Mouse (Mus musculus) gastrocnemius, adult 18-20 months (tissue): Measurements from ENCODE around the gene Serbp1. TPM values are rescaled to one million over a fixed set of nuclear protein-coding genes. Genes with fewer than 3 reads are reported as not detected.

Source experiments
- DNase-seq: peaks from one replicate; pipeline ENCODE4 v3.0.0; 2021; ENCODE audit warnings: low spot score
- total RNA-seq, 2 experiments: library from RNA; stranded (reverse); gene quantifications; 2 replicates each; pipeline ENCODE4 v1.2.3; 2021

Serbp1 gene
- total RNA-seq, 2 experiments from 2014 or later: 318 to 338 TPM

- peak; percentile 43 for DNase-seq
These were observed 62.8 kb downstream of the Serbp1 start for GRCm38 (mm10) chr6:67300710-67301163.

DNA sequence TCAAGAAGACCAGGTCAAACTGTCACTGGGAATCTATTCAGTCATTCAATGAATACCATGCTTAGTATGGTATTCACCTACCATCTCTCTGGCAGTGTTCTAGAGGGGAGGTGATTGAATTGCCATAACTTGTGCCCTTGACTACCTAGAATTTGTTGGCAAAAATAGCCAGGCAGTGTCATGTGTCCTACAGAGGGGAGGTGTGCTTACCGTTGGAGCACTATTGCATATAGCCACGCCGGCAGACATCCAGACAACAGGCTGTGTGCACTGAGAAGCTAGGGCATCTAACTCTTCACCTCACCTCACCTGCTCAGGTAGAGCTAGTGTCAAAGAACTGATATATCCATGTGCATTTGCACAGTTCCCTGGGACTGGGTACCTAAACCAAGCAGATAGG lies 63.3 kb downstream of the Serbp1 start:
- peak; percentile 21 for DNase-seq

GRCm38 (mm10) chr6:67302471-67302870 lies 64.5 kb downstream of the Serbp1 start:
- no peak for DNase-seq

DNA sequence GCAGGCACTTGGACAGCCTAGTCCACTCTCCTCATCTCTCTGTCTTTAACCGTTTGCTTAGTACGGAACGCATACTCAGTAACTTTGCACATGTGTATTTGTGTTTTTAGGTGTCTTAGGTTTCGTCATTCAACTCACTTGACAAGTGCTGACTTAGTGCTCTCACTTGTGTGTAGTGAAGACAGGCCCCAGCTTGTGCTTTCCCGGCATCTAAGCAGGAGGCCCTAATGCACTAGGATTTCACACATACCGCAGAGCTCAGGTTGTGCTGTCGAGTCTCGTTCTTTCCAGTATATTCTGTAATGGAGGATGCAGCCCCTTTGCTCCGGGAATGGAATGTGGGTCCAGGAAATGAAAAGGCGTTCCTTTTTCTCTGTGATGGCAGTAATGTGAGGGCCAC lies 65.2 kb downstream of the Serbp1 start:
- no peak for DNase-seq

- DNase-seq: no peak
These were observed 71.0 kb downstream of the Serbp1 start for GRCm38 (mm10) chr6:67308994-67309393.

DNA sequence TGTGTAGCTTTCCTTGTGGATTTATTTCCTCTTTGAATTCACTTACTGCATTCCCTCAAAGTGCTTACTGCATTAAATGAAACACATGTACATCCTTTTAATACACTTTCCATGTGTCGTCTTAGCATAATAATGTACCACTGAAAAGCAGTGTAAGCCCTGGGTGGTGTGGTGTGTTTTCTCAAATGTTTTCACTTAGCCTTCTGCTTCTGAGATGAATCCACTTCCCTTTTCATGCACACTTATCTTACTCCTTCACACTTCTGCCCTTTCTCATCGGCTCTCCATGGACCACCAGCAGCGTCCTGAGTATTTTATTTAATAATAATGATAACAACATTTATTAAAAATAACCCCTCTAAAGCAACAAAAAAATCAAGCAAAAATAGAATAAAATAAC lies 71.8 kb downstream of the Serbp1 start:
- DNase-seq: no peak

- DNase-seq: no peak
These were observed 76.7 kb downstream of the Serbp1 start for GRCm38 (mm10) chr6:67314697-67315096.

GRCm38 (mm10) chr6:67317068-67317467 lies 79.1 kb downstream of the Serbp1 start:
- DNase-seq: no peak

GRCm38 (mm10) chr6:67317827-67318338 lies 79.9 kb downstream of the Serbp1 start:
- DNase-seq: no peak

DNA sequence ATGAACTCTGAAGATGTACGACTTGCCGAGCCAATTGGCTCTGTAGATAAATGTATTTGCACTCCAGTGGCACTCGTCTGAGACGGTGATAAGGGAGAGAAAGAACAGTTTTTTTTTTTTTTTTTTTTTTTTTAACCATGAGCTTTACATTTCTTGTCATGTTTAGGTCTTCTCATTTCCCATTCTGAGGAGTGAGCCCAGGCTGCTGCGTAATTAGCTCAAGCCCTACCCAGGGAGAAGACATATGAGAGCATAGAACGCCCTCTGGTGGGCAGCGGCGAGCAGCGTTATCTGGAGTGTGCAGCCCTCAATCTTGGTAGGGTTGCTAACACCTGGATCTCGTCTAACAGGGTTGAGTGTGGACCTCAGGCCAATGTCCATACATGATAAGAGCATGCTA lies 80.5 kb downstream of the Serbp1 start:
- DNase-seq: peak; percentile 67

DNA sequence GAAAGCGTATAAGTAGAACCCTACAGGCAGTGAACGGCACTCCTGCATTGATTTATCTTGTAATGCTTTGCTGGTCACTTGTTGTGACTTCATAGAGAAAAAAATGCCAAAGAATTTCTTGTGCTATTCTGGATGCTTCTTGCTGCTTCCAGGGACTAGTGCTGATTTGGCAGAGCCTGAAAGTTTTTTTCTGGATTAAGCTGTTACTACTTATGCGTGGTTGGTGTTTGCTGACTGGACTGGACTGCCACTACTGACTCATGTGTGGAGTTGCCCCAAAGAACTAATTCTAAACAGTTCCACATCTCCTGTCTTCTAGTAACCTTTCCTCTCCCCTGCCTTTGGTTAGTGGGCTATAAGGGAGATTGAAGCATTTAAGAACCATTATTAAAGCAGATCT lies 85.8 kb downstream of the Serbp1 start:
- no peak for DNase-seq

DNA sequence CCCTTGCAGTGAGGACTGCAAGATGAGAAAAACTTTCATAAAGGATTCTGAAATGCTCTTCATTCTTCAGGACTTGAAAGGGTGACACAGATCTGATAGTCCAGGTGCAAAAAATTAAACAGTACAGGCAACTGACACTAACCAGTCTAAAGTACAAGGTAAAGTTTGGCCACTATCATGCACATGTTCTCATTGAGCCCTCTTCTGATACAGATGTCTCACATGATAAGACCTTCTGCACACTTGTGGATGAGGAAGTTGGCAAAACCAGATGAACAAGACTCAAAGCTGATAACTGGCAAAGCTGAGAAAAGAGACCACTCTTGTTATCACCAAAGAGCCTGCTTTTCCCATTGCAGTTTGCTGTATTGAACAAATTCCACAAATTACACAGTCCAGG lies 100.0 kb downstream of the Serbp1 start:
- DNase-seq: no peak

DNA sequence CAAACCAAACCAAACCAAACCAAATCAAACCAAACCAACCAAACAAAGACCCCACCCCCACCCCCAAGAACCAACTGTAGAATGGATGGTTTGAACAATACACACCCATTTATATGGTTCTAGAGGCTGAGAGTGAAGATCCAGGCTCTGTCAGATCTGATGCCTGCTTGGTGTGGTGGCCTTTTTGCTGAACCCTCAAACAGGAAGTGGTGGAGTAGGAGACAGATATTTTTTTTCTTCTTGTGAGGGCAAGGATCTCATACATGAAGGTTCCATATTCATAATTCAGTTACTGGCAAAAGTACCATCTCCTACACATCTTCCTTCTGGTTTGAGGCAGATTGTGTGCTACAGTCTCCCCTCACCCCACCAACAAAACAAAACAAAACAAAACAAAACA lies 101.5 kb downstream of the Serbp1 start:
- DNase-seq: no peak

Other genes starting within 250 kb of the Serbp1 start
- 10 to 100 TPM; 25.4 to 43.2 TPM for gene Gadd45a, start 200.7 kb upstream of the Serbp1 start, total RNA-seq
- gene Il12rb2, start 138.0 kb downstream of the Serbp1 start, total RNA-seq: under 1 TPM in 1 of 2 experiments, not detected in 1; 0.07 TPM